Mouse (Mus musculus) small intestine, adult 2 months (tissue): ENCODE results near the gene P3h4.

Experiments used
- CTCF ChIP-seq: fragments of 200-500 bp; IDR thresholded peaks from 2 replicates; pipeline ENCODE4 v1.5.1; 2012; ENCODE audit warnings: low read depth, mild to moderate bottlenecking, control low read depth, inconsistent platforms, low read length, moderate library complexity, mixed read lengths; ENCODE audit not compliant: insufficient replicate concordance, insufficient read length; ENCODE audit errors: extremely low read depth
- POLR2A ChIP-seq: fragments of 200-500 bp; IDR thresholded peaks from 2 replicates; pipeline ENCODE4 v1.6.1; 2012; ENCODE audit warnings: low read depth, mild to moderate bottlenecking, control low read depth, inconsistent platforms, low read length, moderate library complexity

DNA sequence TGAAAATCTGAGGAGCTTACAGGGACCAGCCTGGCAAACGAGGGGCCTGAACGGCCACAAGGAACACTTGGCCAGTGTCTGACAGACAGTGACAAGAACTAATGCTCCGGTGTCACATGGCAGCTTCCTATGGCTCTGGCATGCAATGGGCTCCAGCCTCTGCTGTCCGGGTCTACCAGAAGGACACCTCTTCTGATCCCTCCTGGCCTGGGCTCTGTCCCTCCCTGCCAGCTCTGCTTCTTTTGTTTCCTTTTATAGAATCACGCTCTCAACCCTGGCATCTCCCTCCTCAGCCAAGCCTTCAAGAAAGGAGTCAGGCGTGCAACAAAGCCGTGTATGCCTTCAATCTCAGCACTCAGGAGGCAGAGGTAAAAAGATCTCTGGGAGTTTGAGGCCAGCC lies 15.4 kb upstream of the P3h4 start:
- TF ChIP-seq CTCF (no peak), POLR2A (no peak)
